Mouse (Mus musculus) cerebellum, adult (tissue): ENCODE data around the gene Astl.

Experiments
- ATAC-seq: cut with Nextera tagmentation; 2 replicates; pipeline ENCODE4 v1.9.2; 2017; ENCODE audit warnings: mild to moderate bottlenecking, moderate library complexity, mixed read lengths; ENCODE audit not compliant: insufficient number of reproducible peaks, low FRiP score, low TSS enrichment

The Astl gene

DNA sequence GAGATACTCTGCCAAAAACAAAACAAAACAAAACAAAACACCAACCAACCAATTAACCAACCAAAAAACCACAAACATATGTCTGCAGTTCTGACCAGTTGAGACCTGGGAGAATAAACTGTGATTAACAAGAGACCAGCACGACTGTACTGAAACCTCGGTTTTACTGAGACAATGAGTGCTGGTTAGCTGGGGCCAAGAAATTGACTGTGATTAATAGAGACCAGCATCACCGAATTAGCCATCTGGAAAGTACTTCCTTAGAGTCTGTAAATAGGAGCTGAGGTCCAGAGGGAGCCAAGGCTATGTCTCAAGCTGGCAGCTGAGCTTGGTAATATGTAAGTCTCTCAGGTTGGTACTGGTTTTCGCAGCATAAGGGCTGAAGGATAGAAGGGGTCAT lies 52.4 kb downstream of the Astl start:
- ATAC-seq: no peak

DNA sequence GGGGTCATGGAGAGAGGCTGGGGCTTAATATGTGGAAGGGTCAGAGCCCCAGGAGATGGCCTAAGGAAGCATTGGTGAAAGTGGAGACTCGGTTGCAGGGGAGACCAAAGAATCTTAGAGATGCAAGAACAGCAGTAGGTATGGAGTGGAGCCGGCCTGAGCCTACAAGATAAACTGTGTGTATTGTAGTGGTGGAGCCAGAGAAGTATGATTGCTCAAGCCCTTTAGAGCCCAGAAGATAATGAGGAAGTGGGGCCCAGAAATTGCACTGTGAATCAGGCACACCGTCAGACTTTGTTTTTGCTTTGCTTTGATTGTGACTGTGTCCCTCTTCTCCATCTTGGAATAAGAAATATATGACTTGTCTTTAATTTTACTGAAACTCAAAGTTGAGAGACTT lies 52.9 kb downstream of the Astl start:
- no peak for ATAC-seq

DNA sequence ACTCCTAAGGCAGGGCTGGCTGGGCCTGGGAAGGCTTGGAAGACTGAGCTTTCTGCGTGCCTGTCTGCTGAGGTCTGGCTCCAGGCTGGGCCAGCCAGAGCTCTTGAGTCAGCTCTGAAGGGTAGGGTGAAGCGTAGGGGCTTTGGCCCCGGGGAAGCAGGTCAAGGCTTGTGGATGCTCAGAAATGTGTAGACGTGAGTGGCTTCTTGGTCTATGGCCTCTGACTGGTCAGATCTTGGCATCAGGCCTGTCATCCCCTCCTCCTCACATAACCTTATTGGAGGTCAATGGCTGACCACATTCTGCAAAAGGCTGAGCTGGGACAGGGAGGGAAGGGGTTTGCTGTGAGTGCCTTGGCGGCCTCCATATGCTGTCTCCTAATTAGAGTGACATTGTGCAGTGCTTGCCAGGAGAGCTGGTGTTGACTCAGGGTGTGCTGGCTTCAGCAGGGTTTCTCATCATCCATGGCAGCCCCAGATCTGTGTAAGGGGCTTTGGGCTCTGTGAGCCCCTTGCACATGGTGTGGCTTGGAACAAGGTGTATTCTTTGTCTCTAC lies 56.2 kb downstream of the Astl start:
- no peak for ATAC-seq

DNA sequence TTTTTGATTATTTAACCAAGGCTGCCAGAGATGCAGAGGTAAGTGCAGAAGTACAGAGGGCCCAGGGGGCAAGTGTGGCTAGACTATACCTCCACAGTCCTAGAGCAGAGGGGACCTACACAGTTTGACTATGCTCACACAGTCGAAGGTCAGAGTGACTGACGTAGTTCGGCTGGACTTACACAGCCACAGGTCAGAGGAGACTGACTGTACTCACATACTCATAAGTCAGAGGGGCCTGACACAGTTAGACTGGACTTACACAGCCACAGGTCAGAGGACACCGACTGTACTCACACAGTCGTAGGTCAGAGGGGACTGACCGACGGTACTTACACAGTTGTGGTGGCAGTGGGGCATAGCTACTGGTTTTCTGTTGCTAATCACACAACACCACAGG lies 60.3 kb downstream of the Astl start:
- no peak for ATAC-seq
